Mouse (Mus musculus) layer of hippocampus, postnatal 36 days (tissue): ENCODE results near the gene Gimap8. TPM values are rescaled to one million over a fixed set of nuclear protein-coding genes. Genes with fewer than 3 reads are reported as not detected.

Source experiments
- DNase-seq, 2 experiments: peaks; one replicate each; pipeline ENCODE4 v3.0.0; 2022
- total RNA-seq, 2 experiments: library from RNA; stranded (reverse); gene quantifications; 2 replicates each; pipeline ENCODE4 v1.2.3; 2021

Gene Gimap8
- total RNA-seq, 2 experiments from 2014 or later = 0.52 to 1.1 TPM

DNA sequence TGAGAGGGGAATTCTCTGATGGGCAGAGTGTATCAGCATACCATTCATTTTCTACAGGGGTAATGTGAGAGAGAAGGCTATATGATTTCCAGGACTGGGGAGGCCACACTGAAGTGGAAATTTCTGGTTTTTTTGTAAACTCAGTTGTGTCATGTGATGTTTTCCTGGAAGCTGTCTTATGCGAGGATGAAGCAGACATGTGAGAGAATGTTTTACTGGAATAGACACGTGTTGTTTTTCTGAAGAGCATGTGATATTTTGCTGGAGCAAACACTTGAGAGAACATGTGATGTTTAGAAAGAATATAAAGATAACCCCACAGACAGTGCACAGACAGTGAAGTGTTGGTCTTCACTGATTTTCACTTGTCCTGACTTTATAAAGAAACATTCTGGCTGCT lies 8.5 kb upstream of the Gimap8 start:
- no peak for DNase-seq

DNA sequence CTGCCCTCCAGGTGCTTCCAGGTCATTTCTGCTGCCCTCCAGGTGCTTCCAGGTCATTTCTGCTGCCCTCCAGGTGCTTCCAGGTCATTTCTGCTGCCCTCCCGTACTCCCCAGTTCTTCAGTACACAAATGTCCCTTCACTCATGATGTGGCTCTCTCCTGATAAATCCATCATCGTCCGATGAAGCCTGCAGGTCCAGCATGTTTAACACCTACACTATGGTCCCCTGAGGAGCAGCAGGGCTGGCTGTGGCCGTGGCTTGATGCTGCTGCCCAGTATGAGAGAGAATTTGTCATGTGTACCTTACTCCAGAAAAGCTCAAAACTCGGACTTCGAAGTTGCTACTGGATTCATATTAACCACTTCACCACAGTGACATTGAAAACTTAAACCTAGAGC lies 5.6 kb upstream of the Gimap8 start:
- DNase-seq = no peak

DNA sequence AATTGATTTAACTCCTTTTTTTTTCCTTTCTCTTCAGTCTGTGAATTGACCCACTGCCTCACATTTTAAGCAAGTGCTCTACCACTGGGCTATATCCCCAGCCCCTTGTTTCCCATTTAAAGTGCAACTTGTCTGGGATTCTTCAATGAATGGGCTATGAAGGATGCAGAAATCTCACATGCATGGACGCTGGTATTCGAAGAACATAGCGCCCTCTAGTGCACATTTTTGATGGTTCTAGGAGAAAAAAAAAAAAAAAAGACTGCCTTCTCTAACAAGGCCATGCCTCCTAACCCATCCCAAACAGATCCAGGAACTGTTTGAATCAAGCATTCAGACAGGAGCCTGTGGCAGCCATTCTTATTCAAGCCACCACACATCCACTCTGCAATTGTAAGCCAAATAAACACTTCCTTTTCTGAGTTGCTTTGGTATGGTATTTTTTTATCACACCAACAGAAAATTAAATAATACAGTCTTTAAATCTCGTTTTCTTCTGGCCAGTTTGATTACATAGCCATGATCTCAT lies 4.2 kb upstream of the Gimap8 start:
- DNase-seq = no peak

DNA sequence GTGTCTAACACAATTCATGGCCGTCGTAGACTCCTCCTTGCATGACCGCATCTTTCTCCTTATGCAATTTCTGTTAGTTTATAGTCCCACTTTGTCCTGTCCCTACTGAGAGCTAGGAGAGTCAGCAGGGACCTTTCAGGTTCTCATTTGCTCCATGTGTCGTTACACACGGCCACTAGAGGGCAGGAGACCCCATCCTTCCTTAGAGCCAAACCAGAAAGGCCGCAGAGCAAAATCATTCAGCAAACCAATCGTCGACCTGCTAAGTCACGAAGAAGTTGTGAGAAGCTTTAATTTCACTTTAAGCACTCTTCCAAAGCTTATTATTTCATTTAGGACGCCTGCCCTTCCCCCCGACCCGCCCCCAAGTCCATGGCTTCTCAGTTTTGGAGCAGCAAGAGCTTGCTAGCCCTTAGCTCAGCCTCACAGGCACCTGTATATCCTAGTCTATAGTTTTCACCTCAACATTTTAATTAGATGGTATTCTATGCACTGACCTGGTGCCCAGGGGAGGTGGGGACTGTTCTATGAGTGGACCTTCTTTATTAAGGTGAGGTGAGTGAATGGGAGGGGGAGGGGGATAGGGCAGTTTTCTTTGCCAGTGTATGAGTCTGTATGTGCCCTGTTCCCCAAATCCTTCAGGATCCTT lies 1.2 kb upstream of the Gimap8 start:
- DNase-seq = peak; percentile 42 to 56

DNA sequence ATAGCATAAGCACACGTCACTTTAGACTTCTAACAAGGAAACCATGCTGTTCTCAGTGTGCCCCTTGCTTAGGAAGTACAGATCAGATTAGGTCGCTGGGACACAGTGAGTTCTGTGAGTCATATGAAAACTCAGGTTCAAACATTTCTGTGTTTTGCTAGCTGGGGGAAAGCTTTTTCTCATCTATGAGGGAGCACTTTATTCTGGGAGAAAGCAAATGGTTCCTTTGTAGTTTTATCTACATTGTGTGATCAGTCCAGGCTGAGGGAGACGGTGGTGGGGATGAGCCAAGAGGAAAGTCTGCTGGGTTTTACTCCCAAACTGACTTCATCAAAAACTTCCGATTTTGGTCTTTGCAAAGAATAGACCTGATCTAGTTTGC lies 734 bp upstream of the Gimap8 start:
- DNase-seq = no peak

DNA sequence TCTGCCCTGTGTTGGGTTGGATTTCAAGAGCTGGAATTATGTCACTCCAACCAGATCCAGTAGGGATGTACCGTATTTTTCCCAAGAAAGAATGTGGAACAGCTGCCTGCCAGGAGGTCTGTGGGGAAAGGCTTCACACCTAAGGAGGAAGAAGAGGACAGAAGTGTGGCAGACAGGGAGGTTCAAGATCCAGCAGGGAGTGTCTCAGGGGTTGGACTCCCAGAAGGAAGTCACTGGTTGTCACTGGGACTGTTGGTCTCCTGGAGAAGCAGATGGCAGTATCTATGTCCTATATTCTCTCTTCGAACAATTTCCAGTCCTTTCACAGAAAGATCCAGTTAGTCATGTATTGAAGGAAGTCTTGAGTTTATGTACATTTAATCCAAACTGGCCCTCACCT lies 577 bp downstream of the Gimap8 start:
- DNase-seq = no peak

DNA sequence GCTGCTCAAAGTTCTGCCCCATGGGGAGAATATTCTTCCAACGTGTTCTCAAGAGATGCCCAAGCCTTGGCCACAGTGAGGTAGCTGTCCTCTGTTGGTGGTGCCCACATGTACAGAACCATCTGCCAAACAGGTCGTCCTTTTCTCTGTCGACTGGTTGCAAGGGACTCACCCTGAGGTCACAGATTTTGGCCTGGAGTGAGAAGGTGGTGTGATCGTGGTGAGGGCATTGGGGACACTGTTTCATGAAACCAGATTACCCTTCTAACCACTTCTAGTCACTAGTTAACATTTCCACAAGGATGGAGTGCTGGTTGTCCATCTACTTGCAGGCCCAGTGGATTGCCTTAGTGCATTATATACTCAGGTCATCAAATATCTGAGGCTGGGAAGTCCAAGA lies 1.7 kb downstream of the Gimap8 start:
- no peak for DNase-seq

DNA sequence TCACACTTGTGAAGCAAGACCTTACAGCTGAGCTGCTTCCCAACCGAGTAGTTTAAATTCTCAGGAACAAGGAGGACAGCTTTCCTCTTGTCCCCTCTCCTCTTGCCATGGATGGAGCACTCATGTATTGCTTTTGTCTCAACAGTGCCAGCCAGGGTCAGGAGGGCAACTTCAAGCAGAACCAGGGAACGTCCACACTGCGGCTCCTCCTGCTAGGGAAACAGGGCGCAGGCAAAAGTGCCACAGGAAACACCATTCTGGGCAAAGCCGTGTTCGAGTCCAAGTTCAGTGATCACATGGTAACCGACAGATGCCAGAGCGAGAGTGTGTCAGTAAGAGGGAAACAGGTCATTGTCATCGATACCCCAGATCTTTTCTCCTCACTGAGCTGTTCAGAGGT lies 3.0 kb downstream of the Gimap8 start:
- DNase-seq = no peak

DNA sequence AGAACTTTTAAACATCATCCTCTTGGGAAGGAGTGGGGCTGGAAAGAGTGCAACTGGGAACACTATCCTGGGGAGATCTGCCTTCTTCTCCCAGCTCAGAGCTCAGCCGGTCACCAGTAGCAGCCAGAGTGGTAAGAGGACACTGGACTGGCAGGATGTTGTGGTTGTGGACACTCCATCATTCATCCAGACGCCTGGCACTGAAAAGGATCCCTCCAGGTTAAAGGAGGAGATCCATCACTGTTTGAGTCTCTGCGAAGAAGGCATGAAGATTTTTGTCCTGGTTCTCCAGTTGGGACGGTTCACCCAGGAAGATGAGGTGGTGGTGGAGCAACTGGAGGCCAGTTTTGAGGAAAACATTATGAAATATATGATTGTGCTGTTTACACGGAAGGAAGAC lies 11.7 kb downstream of the Gimap8 start:
- DNase-seq = no peak

DNA sequence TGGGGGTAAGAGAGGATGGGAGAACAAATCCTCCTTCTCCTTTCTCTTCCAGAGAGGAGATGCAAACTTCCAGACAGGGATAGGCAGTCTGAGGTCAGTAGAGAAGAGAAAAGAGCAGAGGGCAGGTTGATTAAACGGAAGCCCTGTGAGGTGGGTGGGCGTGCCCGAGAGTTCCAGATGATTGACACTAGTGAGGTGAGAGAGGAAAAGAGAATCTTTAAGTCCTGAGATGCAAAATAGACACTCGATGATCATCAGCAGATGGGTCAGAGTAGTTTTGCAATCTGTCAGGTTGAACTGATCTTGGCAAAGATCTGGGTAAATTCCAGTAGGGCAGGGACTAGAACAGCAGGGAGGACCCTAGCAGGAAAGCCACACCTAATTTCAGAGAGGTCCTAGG lies 17.7 kb downstream of the Gimap8 start:
- DNase-seq = no peak

DNA sequence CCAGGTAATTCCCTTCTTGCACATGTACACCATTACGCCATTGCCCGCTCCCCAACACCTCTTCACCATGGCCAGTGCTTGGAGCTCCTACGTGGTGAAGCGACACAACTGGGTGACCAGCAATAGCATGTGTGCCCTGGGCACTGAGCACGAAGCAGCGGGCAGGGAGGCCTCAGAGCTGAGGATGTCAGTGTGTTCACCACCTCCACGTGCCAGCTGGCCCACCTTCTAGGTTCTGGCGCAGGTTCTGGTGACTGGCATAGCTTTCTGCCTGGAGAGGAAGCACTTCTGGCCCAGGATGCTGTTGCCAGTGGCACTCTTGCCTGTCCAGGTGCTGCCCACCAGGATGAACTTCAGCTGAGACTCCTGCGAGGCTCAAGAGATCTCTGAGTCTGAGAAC lies 18.4 kb downstream of the Gimap8 start:
- no peak for DNase-seq

DNA sequence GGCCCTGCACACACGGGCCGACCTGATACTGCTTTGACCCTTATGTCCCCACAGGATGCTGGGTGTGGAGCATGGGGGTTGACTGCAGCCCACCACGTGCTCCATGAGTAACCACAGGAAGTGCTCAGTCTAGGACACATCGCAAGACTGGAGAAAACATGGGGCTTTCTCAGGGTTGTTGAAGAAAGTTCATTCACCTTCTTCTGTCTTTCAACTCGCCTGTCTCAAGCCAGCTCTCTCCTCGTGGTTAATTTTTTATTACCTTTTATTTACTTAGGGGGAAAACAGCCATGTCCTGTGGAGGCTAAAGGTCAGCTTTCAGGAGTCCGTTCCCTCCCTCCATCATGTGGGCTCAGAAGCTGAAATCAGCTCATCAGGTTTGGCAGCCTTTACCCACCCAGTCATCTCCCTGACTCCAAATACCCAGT lies 19.1 kb downstream of the Gimap8 start:
- no peak for DNase-seq

DNA sequence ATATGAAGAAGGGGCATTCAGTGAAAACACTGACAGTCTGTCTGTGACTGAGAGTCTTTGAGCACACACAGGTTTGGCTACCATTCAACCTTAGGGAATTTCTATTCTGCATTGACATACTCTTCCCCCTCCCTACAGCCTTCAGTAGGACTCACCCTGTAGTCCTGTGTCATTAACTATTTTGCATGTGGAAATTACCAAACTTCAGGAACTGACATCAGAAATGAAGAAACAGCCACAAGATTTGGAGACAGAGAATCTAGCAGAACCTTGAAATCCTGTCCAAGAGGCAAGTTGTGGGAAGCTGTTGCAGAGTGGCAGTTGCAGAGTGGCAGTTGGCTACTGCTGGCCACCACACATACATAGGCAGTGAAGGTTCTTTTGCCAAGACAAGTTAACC lies 21.0 kb downstream of the Gimap8 start:
- no peak for DNase-seq

DNA sequence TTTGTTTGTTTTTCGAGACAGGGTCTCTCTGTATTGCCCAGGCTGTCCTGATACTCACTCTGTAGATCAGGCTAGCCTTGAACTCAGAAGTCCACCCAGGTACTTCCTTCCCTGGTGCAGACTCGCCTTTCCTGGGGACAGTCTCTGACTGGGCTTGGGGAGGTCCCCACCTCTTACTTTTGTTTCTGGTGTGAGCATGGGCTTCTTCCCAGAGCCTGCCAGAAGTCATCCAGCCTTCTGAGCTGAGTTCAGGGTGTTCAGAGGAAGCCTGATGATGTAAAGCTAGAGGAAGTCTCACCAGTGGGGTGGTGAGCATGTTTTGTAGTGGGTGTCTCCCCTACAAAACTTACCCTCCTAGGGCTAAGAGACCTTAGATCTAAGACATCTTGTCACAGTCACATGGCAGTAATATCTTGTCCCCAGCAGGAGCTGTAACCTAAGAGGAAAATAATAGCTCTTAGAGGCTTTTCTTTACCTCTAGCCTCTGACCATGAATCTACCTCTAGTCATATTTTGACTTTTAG lies 22.5 kb downstream of the Gimap8 start:
- no peak for DNase-seq

DNA sequence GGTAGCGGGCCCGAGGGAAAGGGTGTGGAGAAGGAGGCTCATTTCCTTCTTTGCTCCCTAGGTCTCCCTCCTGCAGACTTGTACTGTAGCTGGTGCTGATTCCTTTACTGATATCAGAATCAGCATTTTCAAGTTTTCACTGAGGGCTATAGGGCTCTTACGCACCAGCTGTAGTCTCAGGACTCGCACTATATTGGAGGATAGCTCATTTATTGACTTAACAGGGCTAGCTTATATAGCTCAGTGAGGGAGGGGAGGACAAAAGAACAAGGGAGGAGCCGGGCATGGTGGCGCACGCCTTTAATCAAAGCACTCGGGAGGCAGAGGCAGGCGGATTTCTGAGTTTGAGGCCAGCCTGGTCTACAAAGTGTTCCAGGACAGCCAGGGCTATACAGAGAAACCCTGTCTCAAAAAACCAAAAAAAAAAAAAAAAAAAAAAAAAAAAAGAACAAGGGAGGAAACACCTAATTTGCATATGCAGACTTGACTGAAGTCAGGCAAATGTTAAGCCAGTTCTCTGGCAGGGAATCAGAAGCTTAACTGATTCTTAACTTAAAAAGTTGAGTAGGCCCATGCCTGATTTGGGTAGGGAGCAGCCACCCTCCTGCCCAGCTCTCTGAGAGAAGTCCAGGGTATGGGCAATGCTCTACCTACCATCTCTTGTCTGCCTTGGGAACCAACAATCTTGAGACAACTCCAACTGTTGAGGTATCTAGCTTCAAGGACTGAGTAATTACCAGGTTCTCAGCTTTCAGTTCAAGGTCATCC lies 27.4 kb downstream of the Gimap8 start:
- DNase-seq = no peak

DNA sequence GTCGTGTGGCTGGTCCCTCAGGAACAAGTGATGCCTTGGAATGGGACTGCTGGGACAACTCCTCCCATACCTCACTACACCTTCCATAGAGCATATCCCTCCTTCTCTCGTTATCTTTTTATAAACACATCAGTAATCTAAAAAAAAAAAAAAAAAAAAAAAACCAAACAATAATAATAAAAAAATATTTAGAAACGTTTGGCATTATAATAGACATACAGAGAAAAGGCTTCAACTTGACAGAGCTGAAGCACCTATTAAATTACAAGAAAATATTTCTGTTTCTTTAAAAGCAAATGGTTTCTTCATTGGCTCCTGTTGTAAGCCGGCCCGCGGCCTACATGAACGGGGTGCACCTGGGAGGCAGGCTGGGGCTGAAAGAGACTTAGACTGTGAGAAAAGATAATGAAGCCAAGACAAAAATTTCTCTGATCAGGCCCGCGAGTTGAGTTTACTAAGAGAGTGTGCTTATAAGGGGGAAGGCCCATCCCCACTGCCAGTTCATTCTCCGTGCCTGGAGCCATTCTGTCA lies 28.4 kb downstream of the Gimap8 start:
- no peak for DNase-seq

DNA sequence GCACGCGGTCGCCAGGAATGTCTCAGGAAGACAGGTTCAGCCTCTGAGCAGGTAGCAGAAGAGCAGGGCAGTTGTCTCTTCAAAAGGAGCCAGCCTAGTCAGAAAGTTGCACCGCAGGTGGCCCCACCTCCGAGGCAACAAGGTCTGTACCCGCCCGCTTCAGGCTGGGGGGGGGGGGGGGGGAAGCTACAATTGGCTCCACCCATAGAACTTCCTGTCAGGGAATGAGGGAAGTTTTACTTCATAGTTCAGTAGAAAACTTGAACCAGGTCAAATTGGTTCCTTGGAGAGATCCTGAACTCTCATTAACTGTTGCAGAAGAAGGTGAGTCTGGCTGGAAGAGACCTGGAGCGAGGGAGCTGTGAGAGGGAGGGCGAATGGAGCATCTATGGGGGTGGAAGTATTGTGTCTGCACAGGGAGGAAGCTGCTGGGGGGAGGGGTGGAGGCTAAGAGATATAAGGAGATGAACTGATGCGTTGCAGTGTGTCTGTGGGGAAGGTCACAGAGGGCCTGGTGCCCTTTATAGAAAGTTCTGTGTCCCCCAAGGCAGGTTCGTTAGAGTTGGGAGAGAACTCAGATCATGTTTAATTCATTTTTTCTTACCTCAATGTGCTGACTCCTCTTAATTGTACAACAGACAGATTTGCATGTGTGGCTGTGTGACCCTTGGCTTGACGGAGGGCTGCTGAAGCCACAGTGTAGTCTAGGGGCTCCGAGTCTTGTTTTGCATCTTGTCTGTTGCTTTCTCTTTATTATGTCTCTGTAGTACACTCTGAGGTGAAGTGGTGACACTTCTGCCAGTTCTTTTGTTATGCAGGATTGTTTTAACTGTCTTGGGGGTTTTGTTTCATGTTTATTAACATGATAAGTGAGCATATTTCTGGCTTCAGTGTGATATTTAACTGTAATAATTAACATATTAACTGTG lies 29.2 kb downstream of the Gimap8 start, which contains the start of gene Gimap9:
Gimap9 (plus strand) TSS at position 199 of the 929 bp plus-strand sequence.
- no peak for DNase-seq

DNA sequence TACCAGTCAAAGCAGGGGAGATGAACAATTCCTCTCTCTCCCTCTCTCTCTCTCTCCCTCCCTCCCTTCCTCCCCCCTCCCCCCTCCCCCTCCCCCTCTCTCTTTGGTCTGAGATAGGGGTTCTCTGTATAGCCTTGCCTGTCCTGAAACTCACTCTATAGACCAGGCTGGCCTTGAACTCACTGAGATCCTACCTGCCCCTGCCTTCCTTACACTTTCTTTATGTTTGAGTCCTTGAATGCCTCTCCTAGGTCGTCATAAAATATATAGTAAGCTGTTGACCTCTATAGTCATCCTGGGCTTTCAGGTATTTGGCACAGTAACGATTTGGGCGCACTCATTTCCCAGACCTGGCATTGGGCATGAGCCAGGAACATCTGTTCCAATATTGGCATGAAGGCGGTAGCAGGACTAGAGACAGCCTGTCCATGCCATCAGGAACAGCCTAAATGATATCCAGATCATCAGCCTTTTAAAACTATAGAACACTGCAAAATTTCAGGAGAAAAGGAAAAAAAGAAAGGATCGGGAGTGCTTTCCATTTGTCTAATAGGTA lies 29.9 kb downstream of the Gimap8 start:
- no peak for DNase-seq

DNA sequence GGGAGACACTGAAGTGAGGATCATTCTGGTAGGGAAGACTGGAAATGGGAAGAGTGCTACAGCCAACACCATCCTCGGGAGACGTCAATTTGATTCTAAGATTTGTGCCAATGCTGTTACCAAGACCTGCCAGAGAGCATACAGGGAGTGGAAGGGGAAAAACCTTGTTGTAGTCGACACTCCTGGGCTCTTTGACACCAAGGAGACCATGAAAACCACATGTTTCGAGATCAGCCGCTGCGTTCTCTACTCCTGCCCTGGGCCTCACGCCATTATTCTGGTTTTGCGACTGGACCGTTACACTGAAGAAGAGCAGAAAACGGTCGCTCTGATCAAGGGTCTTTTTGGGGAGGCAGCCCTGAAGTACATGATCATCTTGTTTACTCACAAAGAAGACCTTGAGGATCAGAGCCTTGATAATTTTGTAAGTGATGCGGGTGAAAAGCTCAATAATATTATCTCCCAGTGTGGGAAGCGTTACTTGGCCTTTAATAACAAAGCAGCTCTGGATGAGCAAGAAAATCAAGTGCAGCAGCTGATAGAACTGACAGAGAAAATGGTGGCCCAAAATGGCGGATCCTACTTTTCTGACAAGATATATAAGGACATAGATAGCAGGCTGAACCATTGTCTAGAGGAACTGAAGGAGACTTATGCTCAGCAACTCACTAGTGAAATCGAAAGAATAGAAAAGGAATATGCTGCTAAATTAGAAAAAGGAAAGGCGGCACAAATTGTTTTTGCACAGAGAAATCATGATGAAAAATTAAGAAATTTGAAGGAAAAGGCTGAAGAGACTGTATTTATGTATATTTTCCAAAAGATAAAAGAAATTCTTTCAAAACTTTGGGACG lies 30.7 kb downstream of the Gimap8 start:
- DNase-seq = no peak

DNA sequence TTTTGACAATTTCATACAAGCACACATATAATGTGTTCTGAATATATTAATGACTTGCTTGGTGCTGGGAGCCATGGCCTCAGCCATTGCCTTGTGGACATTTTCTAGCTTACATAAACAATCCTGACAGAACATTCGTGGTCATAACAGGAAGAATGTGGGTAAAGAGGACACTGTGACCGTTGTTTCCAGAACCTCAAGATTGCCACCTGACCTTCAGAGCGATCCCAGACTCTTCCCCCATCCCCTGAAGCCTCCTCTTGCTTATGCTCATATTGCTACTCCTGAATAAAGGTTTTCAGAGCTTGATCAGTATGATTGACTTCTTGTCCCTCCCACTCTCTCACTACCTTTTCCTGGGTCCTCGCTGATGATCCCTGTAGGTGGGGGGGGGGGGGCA lies 31.4 kb downstream of the Gimap8 start:
- no peak for DNase-seq

DNA sequence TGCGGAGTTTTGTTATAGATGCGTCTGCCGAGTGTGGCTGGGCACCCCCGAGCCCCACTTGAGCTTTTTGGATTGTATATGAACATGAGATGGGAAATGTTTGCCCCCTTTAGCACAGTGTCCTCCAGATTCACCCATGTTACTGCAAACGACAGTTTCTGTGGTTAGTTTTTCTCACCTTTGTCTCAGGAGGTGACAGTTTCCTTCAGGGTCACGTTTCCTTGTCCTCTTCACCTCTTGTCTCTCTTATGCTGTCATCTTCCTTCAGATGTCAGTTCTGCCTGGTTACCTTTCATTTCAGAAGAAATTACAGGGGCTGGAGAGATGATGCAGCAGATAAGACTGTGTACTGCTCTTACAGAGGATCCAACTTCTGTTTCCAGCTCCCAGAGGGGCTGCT lies 32.7 kb downstream of the Gimap8 start:
- DNase-seq = no peak
